Mouse (Mus musculus) megakaryocyte, embryonic 14.5 days (primary cell): ENCODE measurements at regions not wholly inside any gene's neighbourhood (a gene's known extent, or its start where the extent isn't known, plus 50 kb on each side); places are given as distances from the start of the nearest gene placed in this dataset.

ENCODE experiments used
- FLI1 ChIP-seq: IDR thresholded peaks from 2 replicates; pipeline ENCODE4 v1.6.1; 2012; ENCODE audit warnings: low read length, inconsistent platforms, mixed read lengths
- GATA1 ChIP-seq: IDR thresholded peaks from 3 replicates; pipeline ENCODE4 v1.6.1; 2012; ENCODE audit warnings: mixed read lengths, low read length, inconsistent platforms, borderline replicate concordance

- TF ChIP-seq GATA1 (no peak), FLI1 (no peak)
Measured at GRCm38 (mm10) chr16:89703158-89703557, 132.2 kb upstream of the Krtap11-1 start.
